Mouse (Mus musculus) left cerebral cortex, postnatal 10 days (tissue): ENCODE data around the gene Suz12. TPM values are rescaled to one million over a fixed set of nuclear protein-coding genes. Genes with fewer than 3 reads are reported as not detected.
"Not testable (repeated sequence)": the region's sequence is repeated elsewhere in the genome, so short reads cannot be mapped to it uniquely, and the experiment has no call there.

Source experiments
- DNase-seq, 2 experiments: peaks; one replicate each; pipeline ENCODE4 v3.0.0; 2021 to 2022; ENCODE audit warnings: low spot score in 2 of 2, mixed read lengths in 1 of 2; ENCODE audit errors: extremely low spot score in 1 of 2
- intact Hi-C: fragments of 180-260 bp; cut with DNase I; formaldehyde crosslinking; loops from one replicate; pipeline ENCODE4 v1.15.1; 2025
- total RNA-seq, 2 experiments: library from RNA; stranded (reverse); gene quantifications; 2 replicates each; pipeline ENCODE4 v1.2.3; 2021

Gene Suz12
- total RNA-seq, 2 experiments from 2014 or later, result 28.6 to 31.7 TPM

- intact Hi-C loops, DNase-seq: not testable (repeated sequence)
Measured at GRCm38 (mm10) chr11:80066373-80066772, 73.5 kb downstream of the Suz12 start.

GRCm38 (mm10) chr11:80067558-80067957 is 74.7 kb downstream of the Suz12 start:
- intact Hi-C loops, result no loop called here
- DNase-seq, result no peak

GRCm38 (mm10) chr11:80069815-80070214 is 76.9 kb downstream of the Suz12 start:
- no peak for DNase-seq
- intact Hi-C loops, result no loop called here

- intact Hi-C loops, result no loop called here
- no peak for DNase-seq
Measured at GRCm38 (mm10) chr11:80071039-80071438, 78.1 kb downstream of the Suz12 start.

GRCm38 (mm10) chr11:80072365-80072764 is 79.5 kb downstream of the Suz12 start:
- intact Hi-C loops, result no loop called here
- no peak for DNase-seq

- intact Hi-C loops, result no loop called here
Measured at GRCm38 (mm10) chr11:80075608-80076277, 82.8 kb downstream of the Suz12 start.

GRCm38 (mm10) chr11:80077784-80078545 is 85.1 kb downstream of the Suz12 start:
- no peak for DNase-seq
- intact Hi-C loops, result no loop called here

More at GRCm38 (mm10) chr11:80075608-80076277, 82.8 kb downstream of the Suz12 start:
- DNase-seq, result no peak

GRCm38 (mm10) chr11:80078831-80079230 is 85.9 kb downstream of the Suz12 start:
- no peak for DNase-seq
- intact Hi-C loops, result no loop called here

GRCm38 (mm10) chr11:80079751-80080150 is 86.8 kb downstream of the Suz12 start:
- intact Hi-C loops, result no loop called here
- DNase-seq, result no peak

- intact Hi-C loops, result no loop called here
- DNase-seq, result no peak
Measured at GRCm38 (mm10) chr11:80080381-80080825, 87.5 kb downstream of the Suz12 start.

- intact Hi-C loops, result no loop called here
- peak; percentile 78 to 96 for DNase-seq
Measured at GRCm38 (mm10) chr11:80080826-80081728, 88.2 kb downstream of the Suz12 start, which contains the start of gene Crlf3. Gene Crlf3 (minus strand): TSS chr11:80080991.

GRCm38 (mm10) chr11:80081786-80082319 is 88.9 kb downstream of the Suz12 start:
- DNase-seq, result no peak
- intact Hi-C loops, result no loop called here

Other genes with a start within 250 kb of the Suz12 start
- gene Utp6, start 30.7 kb upstream of the Suz12 start, total RNA-seq, result 10 to 100 TPM; 26.6 to 27.9 TPM
- 10 to 100 TPM; 12.2 to 13.1 TPM for gene Crlf3, start 87.9 kb downstream of the Suz12 start, total RNA-seq
- 1 to 10 TPM; 4.2 to 4.6 TPM for gene Atad5, start 96.3 kb downstream of the Suz12 start, total RNA-seq
- 10 to 100 TPM in 1 of 2 experiments, 1 to 10 TPM in 1; 9.6 to 11.5 TPM for gene Tefm, start 149.1 kb downstream of the Suz12 start, total RNA-seq
- gene Adap2, start 161.0 kb downstream of the Suz12 start, total RNA-seq, result 1 to 10 TPM; 8.3 to 8.5 TPM
- 1 to 10 TPM; 3.5 to 4.1 TPM for gene Rnf135, start 190.7 kb downstream of the Suz12 start, total RNA-seq
- gene Rhot1, start 215.9 kb downstream of the Suz12 start, total RNA-seq, result 10 to 100 TPM; 67.5 to 69.6 TPM